Mouse (Mus musculus) myocyte (in vitro differentiated cells): ENCODE results near the gene Myh7b. TPM values are rescaled to one million over a fixed set of nuclear protein-coding genes. Genes with fewer than 3 reads are reported as not detected.
A peak's percentile ranks its signal among the peaks of the same experiment; 100 is the strongest.

Experiments
- H3K27me3 ChIP-seq: one replicate; pipeline ENCODE4 v1.6.1; 2011; ENCODE audit not compliant: control insufficient read depth, insufficient read depth, insufficient read length
- H3K36me3 ChIP-seq: one replicate; pipeline ENCODE4 v1.6.1; 2011; ENCODE audit not compliant: control insufficient read depth, insufficient read depth
- H3K4me2 ChIP-seq: one replicate; pipeline ENCODE4 v1.6.1; 2011; ENCODE audit warnings: low read depth, control low read depth
- H3K4me3 ChIP-seq: one replicate; pipeline ENCODE4 v1.5.1; 2011; ENCODE audit warnings: mild to moderate bottlenecking, control low read depth, moderate library complexity
- H3K79me2 ChIP-seq: one replicate; pipeline ENCODE4 v1.6.1; 2011; ENCODE audit not compliant: control insufficient read depth, insufficient read depth
- H3ac ChIP-seq: one replicate; pipeline ENCODE4 v1.6.1; 2011; ENCODE audit not compliant: control insufficient read depth, insufficient read length
- CEBPB ChIP-seq: IDR thresholded peaks from 2 replicates; pipeline ENCODE4 v1.6.1; 2011; ENCODE audit warnings: mild to moderate bottlenecking, moderate library complexity; ENCODE audit not compliant: poor library complexity, insufficient read depth, severe bottlenecking
- E2F4 ChIP-seq: IDR thresholded peaks from one replicate; pipeline ENCODE4 v1.6.1; 2011; ENCODE audit warnings: mild to moderate bottlenecking, control low read depth, moderate library complexity; ENCODE audit not compliant: insufficient read depth
- MAX ChIP-seq: IDR thresholded peaks from one replicate; pipeline ENCODE4 v1.6.1; 2011; ENCODE audit warnings: low read depth, mild to moderate bottlenecking, control low read depth
- MYOD1 ChIP-seq, 3 experiments: IDR thresholded peaks; one replicate each; pipeline ENCODE4 v1.6.1; 2011; ENCODE audit warnings: control low read depth in 2 of 3, low read depth in 2 of 3, mild to moderate bottlenecking in 2 of 3, moderate library complexity in 1 of 3; ENCODE audit not compliant: insufficient read length in 2 of 3, control insufficient read depth in 1 of 3
- MYOG ChIP-seq, 3 experiments: IDR thresholded peaks; one replicate each; pipeline ENCODE4 v1.6.1; 2011; ENCODE audit warnings: control low read depth in 2 of 3, low read depth in 2 of 3, mild to moderate bottlenecking in 2 of 3; ENCODE audit not compliant: insufficient read length in 2 of 3, control insufficient read depth in 1 of 3, insufficient read depth in 1 of 3
- POLR2A ChIP-seq: IDR thresholded peaks from one replicate; pipeline ENCODE4 v1.6.1; 2011; ENCODE audit warnings: low read depth, mild to moderate bottlenecking, control low read depth, moderate library complexity; ENCODE audit not compliant: insufficient read length
- POLR2AphosphoS2 ChIP-seq: IDR thresholded peaks from one replicate; pipeline ENCODE4 v1.6.1; 2011; ENCODE audit warnings: low read depth, control low read depth; ENCODE audit not compliant: insufficient read length
- REST ChIP-seq: IDR thresholded peaks from one replicate; pipeline ENCODE4 v1.6.1; 2011; ENCODE audit warnings: mild to moderate bottlenecking, control low read depth, moderate library complexity; ENCODE audit not compliant: insufficient read depth, insufficient read length
- SRF ChIP-seq: IDR thresholded peaks from one replicate; pipeline ENCODE4 v1.6.1; 2011; ENCODE audit warnings: low read depth; ENCODE audit not compliant: control insufficient read depth, insufficient read length
- TCF3 ChIP-seq: IDR thresholded peaks from one replicate; pipeline ENCODE4 v1.6.1; 2011; ENCODE audit warnings: low read depth, control low read depth; ENCODE audit not compliant: insufficient read length
- USF1 ChIP-seq: IDR thresholded peaks from one replicate; pipeline ENCODE4 v1.6.1; 2011; ENCODE audit warnings: low read depth, mild to moderate bottlenecking, control low read depth, moderate library complexity
- polyA plus RNA-seq: library from polyadenylated mRNA; unstranded; fragments of >200 nt; fragmentation: generic; extraction: Trizol; gene quantifications from one replicate; pipeline ENCODE4 v1.2.1, GENCODE M21; 2012; ENCODE audit warnings: missing spikeins

Gene Myh7b
- polyA plus RNA-seq, 1 experiment, result 12.2 TPM

DNA sequence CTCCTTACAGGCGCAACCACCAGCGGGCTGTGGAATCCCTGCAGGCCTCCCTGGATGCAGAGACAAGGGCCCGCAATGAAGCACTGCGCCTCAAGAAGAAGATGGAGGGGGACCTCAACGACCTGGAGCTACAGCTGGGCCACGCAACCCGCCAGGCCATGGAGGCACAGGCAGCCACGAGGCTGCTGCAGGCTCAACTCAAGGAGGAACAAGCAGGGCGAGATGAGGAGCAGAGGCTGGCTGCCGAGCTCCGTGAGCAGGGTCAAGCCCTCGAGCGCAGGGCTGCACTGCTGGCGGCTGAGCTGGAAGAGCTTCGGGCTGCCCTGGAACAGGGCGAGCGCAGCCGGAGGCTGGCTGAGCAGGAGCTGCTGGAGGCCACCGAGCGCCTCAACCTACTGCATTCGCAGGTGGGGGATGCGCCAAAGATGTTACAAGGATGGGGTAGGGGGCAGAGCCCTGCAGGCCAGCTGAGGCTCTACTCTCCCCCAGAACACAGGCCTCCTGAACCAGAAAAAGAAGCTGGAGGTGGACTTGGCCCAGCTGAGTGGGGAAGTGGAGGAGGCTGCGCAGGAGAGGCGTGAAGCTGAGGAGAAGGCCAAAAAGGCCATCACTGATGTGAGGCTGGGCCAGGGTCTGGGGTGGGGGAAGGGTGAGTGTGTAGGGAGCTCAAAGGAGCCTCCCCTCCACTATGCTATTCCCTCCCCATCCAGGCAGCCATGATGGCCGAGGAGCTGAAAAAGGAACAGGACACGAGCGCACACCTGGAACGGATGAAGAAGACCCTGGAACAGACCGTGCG is 21.3 kb downstream of the Myh7b start:
- no peak overlapping the region for H3ac ChIP-seq
- no peak overlapping the region for H3K4me2 ChIP-seq
- peaks cover 11% of the 10 kb centered on the region for H3K36me3 ChIP-seq
- H3K4me3 ChIP-seq, result no peak overlapping the region
- TF ChIP-seq POLR2A (peak; percentile 31), USF1 (no peak), POLR2AphosphoS2 (peak; percentile 75)
- H3K79me2 ChIP-seq, result no peaks in the 10 kb centered on the region
- no peaks in the 10 kb centered on the region for H3K27me3 ChIP-seq

DNA sequence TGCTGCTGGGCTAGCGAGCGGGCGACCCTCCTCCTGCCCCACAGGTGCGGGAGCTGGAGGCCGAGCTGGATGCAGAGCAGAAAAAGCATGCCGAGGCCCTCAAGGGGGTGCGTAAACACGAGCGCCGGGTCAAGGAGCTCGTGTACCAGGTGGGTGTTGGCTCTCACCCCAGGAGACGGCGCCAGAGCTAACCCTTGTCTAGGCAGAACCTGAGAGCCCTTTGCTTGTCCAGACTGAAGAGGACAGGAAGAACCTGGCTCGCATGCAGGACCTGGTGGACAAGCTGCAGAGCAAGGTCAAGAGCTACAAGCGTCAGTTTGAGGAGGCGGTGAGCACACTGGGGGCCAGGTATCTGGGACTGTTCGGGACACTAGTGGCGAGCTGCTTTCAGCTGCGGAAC is 22.1 kb downstream of the Myh7b start:
- no peak overlapping the region for H3K4me3 ChIP-seq
- H3K27me3 ChIP-seq, result no peaks in the 10 kb centered on the region
- no peak for TF ChIP-seq MYOD1 (IDR thresholded peaks at IDR 0.05; ENCODE audit: control insufficient read depth in 1 of 3, insufficient read length in 2 of 3, low read depth in 2 of 3)
- no peak for TF ChIP-seq E2F4
- TF ChIP-seq MAX, result no peak
- TF ChIP-seq POLR2A, result peak; percentile 19
- no peak for TF ChIP-seq USF1
- no peak for TF ChIP-seq CEBPB
- H3K79me2 ChIP-seq, result no peaks in the 10 kb centered on the region
- H3K36me3 ChIP-seq, result peaks cover 9% of the 10 kb centered on the region
- H3K4me2 ChIP-seq, result no peak overlapping the region
- H3ac ChIP-seq, result no peak overlapping the region

- Histone ChIP-seq H3K36me3 (peaks cover 14% of the 10 kb centered on the region), H3K27me3 (no peaks in the 10 kb centered on the region), H3K79me2 (no peaks in the 10 kb centered on the region), H3K4me3 (no peak overlapping the region), H3ac (no peak overlapping the region), H3K4me2 (no peak overlapping the region)
- TF ChIP-seq POLR2AphosphoS2 (peak; percentile 29), E2F4 (no peak), POLR2A (peak; percentile 52), CEBPB (no peak)
These were observed 22.7 kb downstream of the Myh7b start for GRCm38 (mm10) chr2:155633731-155634130.

GRCm38 (mm10) chr2:155634562-155634961 is 23.6 kb downstream of the Myh7b start:
- no peaks in the 10 kb centered on the region for H3K79me2 ChIP-seq

DNA sequence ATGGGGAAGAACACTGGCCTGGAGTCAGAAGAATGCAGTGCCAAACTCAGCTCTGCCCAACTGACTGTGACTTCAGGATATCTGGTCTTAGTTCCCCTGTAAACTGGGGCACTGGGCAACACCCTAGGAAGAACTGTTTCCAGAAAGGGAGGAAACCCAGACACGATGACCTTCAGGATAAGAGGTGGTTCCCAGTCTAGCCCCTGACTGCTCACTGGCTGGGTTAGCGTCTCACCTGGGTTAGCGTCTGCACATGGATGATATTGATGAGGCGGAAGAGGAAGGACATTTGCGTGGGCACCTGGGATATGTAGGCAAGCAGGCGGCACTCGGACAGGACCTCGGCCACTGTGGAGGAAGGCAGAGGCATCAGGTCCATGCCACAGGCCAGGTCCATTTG is 24.9 kb downstream of the Myh7b start:
- H3ac ChIP-seq, result no peak overlapping the region
- peaks cover 15% of the 10 kb centered on the region for H3K36me3 ChIP-seq
- H3K4me2 ChIP-seq, result no peak overlapping the region
- H3K27me3 ChIP-seq, result no peaks in the 10 kb centered on the region
- no peaks in the 10 kb centered on the region for H3K79me2 ChIP-seq
- H3K4me3 ChIP-seq, result no peak overlapping the region
- peak; percentile 42 for TF ChIP-seq POLR2A
- TF ChIP-seq CEBPB, result no peak
- TF ChIP-seq POLR2AphosphoS2, result peak; percentile 78

More at GRCm38 (mm10) chr2:155634562-155634961, 23.6 kb downstream of the Myh7b start:
- H3ac ChIP-seq, result no peak overlapping the region
- no peaks in the 10 kb centered on the region for H3K27me3 ChIP-seq
- no peak overlapping the region for H3K4me3 ChIP-seq
- peak; percentile 25 for TF ChIP-seq POLR2A
- no peak for TF ChIP-seq CEBPB
- no peak for TF ChIP-seq MYOG (IDR thresholded peaks at IDR 0.05; ENCODE audit: control insufficient read depth in 1 of 3, insufficient read depth in 1 of 3, insufficient read length in 2 of 3, low read depth in 2 of 3)
- no peak for TF ChIP-seq SRF
- peaks cover 14% of the 10 kb centered on the region for H3K36me3 ChIP-seq
- no peak overlapping the region for H3K4me2 ChIP-seq

DNA sequence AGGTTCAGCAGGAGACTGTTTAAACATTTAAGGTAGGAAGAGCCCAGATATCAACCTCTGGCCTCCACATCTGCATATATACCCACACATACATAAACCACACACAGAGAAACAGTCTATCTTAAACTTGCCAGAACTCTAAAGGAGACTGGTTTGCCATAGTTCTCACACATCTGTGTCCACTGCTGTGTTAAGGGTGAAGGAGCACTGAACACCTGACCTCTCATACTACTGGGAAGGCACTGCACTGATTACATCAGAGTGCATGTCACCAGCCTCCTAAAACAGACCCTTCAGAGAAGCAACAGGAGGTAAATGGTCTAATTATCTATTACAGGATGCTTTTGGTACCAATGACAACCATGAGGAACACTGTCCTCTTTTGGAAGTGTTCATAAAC is 25.9 kb downstream of the Myh7b start:
- TF ChIP-seq POLR2A, result no peak
- TF ChIP-seq SRF, result no peak
- TF ChIP-seq REST, result no peak
- TF ChIP-seq TCF3, result no peak
- no peak overlapping the region for H3K4me2 ChIP-seq
- peaks cover 20% of the 10 kb centered on the region for H3K36me3 ChIP-seq
- no peak overlapping the region for H3ac ChIP-seq
- H3K27me3 ChIP-seq, result no peaks in the 10 kb centered on the region
- no peak overlapping the region for H3K4me3 ChIP-seq
- no peaks in the 10 kb centered on the region for H3K79me2 ChIP-seq
